Mouse (Mus musculus) ES-E14 (cell line): Measurements from ENCODE around the gene Pakap. TPM values are rescaled to one million over a fixed set of nuclear protein-coding genes. Genes with fewer than 3 reads are reported as not detected.

Experiments
- DNase-seq: peaks from one replicate; pipeline ENCODE4 v3.0.0-alpha.2; 2013; ENCODE audit warnings: low read depth, low spot score
- H3K27ac ChIP-seq: 2 replicates; pipeline ENCODE4 v1.5.1; 2012; ENCODE audit warnings: low read depth, mild to moderate bottlenecking, low read length, moderate library complexity, mixed read lengths; ENCODE audit not compliant: poor library complexity, insufficient read depth, severe bottlenecking
- H3K36me3 ChIP-seq: 2 replicates; pipeline ENCODE4 v1.6.1; 2012; ENCODE audit warnings: mild to moderate bottlenecking, low read length, moderate library complexity, mixed read lengths; ENCODE audit not compliant: control insufficient read depth, poor library complexity, insufficient read depth, severe bottlenecking
- H3K4me1 ChIP-seq, 2 experiments: fragments of 150-350 bp in 1 of 2; sonication (generic) in 1 of 2; 2 replicates each; pipeline ENCODE4 v1.6.1; 2012; ENCODE audit warnings: low read length in 2 of 2, mild to moderate bottlenecking in 1 of 2, mixed read lengths in 1 of 2; ENCODE audit not compliant: control insufficient read depth in 2 of 2, insufficient read depth in 2 of 2, poor library complexity in 1 of 2
- H3K4me3 ChIP-seq, 2 experiments: fragments of 150-350 bp in 1 of 2; sonication (generic) in 1 of 2; 2 replicates each; pipeline ENCODE4 v1.5.1; 2012; ENCODE audit warnings: low read length in 2 of 2, low read depth in 1 of 2, mild to moderate bottlenecking in 1 of 2, mixed read lengths in 1 of 2; ENCODE audit not compliant: insufficient read depth in 1 of 2, poor library complexity in 1 of 2, severe bottlenecking in 1 of 2
- H3K9ac ChIP-seq: 2 replicates; pipeline ENCODE4 v1.6.1; 2012; ENCODE audit warnings: low read depth, mild to moderate bottlenecking, low read length, mixed read lengths; ENCODE audit not compliant: poor library complexity, insufficient read depth, severe bottlenecking
- H3K9me3 ChIP-seq: fragments of 150-350 bp; sonication (generic); 2 replicates; pipeline ENCODE4 v1.6.1; 2012; ENCODE audit warnings: low read depth, mild to moderate bottlenecking, low read length; ENCODE audit not compliant: control insufficient read depth, insufficient read depth
- CHD2 ChIP-seq: IDR thresholded peaks from 2 replicates; pipeline ENCODE4 v1.6.1; 2014; ENCODE audit warnings: mild to moderate bottlenecking, low read depth, low read length, inconsistent platforms
- HCFC1 ChIP-seq: IDR thresholded peaks from 2 replicates; pipeline ENCODE4 v1.6.1; 2012; ENCODE audit warnings: low read length, inconsistent platforms, borderline replicate concordance; ENCODE audit not compliant: insufficient read depth
- MAFK ChIP-seq: IDR thresholded peaks from 2 replicates; pipeline ENCODE4 v1.6.1; 2014; ENCODE audit warnings: mild to moderate bottlenecking, low read depth, low read length, inconsistent platforms; ENCODE audit not compliant: insufficient read depth
- ZC3H11A ChIP-seq: IDR thresholded peaks from 2 replicates; pipeline ENCODE4 v1.6.1; 2012; ENCODE audit warnings: low read depth, mild to moderate bottlenecking, inconsistent platforms, low read length, borderline replicate concordance
- ZNF384 ChIP-seq: IDR thresholded peaks from 2 replicates; pipeline ENCODE4 v1.6.1; 2012; ENCODE audit warnings: low read depth, low read length, inconsistent platforms
- in situ Hi-C, 2 experiments: fragments of 600-800 bp; cut with MboI; formaldehyde crosslinking; loops; one replicate each; pipeline ENCODE4 v1.15.1; 2025; ENCODE audit warnings: low sequenced_read_pairs in 2 of 2, inconsistent platforms in 1 of 2; ENCODE audit not compliant: unreplicated experiment in 2 of 2
- total RNA-seq: library from RNA; depleted of rRNA; stranded (reverse); fragments of 300-350 nt; gene quantifications from 2 replicates; pipeline ENCODE4 v1.2.3, GENCODE M21; 2012

The Pakap gene
- total RNA-seq, 1 experiment = 5.8 TPM

- no peaks in the 10 kb centered on the region for H3K9me3 ChIP-seq
- no peak overlapping the region for H3K9ac ChIP-seq
- peak overlapping the region; percentile 10; the same call in 1 of the 2 replicates for H3K27ac ChIP-seq
- no peak for DNase-seq
- H3K4me1 ChIP-seq = peaks cover 0 to 4% of the 10 kb centered on the region in 2 experiments; a peak in 1 of 4 replicates
- in situ Hi-C loops = no loop called here
- H3K4me3 ChIP-seq = no peak overlapping the region
- H3K36me3 ChIP-seq = no peaks in the 10 kb centered on the region
- TF ChIP-seq HCFC1 = no peak
- no peak for TF ChIP-seq CHD2
- TF ChIP-seq MAFK = no peak
- TF ChIP-seq ZNF384 = no peak
- no peak for TF ChIP-seq ZC3H11A
Observed at GRCm38 (mm10) chr4:57751566-57751965, 183.6 kb downstream of the Pakap start.

DNA sequence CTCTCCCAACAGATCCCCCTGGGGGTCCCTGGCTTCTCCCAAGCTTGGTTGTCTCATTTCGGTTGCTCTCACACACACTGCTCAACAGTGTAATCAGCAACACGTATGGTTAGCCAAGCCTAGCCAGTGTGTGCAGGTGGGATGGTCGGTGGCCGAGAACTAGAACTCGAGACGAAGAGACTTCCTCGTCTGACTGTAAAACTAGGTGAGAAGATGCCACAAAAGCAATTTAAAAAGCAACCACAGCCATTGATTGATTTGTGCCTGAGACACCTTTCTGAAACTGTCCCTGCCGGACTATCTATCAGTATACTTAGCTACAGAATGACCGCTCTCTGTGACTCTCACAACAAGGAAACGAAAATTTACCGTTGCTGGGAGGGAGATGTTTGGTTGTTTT lies 187.1 kb downstream of the Pakap start:
- Histone ChIP-seq H3K4me1 (peaks cover 0 to 4% of the 10 kb centered on the region in 2 experiments; a peak in 1 of 4 replicates), H3K9ac (no peak overlapping the region), H3K36me3 (no peaks in the 10 kb centered on the region), H3K4me3 (no peak overlapping the region), H3K9me3 (no peaks in the 10 kb centered on the region), H3K27ac (0 out of 2 replicates have a peak overlapping the region, but pooled peaks have one; percentile 26)
- no peak for DNase-seq
- in situ Hi-C loops = no loop called here
- TF ChIP-seq HCFC1 = no peak
- no peak for TF ChIP-seq ZNF384
- no peak for TF ChIP-seq ZC3H11A
- no peak for TF ChIP-seq MAFK
- no peak for TF ChIP-seq CHD2

DNA sequence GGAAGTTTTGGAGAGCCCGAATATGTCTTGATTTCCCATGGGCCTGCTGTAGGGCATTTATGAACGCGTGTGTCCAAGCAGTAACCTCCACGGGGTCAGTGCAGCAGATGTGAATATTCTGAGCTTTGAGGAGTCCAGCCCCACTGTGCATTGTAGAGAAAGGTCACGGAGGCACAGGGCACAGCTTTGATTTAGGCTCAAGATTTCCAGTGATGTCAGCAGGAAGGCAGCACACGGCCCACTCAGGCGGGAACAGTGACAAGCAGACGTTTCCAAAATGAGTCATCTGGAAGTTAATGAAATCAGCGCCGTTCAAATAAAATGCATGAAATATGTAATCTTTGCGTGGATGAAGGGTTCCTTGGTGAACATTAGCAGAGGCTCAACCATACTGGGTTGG lies 190.0 kb downstream of the Pakap start:
- Histone ChIP-seq H3K27ac (no peak overlapping the region), H3K4me1 (no peaks in the 10 kb centered on the region), H3K9ac (no peak overlapping the region), H3K36me3 (no peaks in the 10 kb centered on the region), H3K4me3 (peak overlapping the region in 1 of 2 experiments; percentile 31; a peak in 2 of 4 replicates), H3K9me3 (no peaks in the 10 kb centered on the region)
- in situ Hi-C loops = no loop called here
- TF ChIP-seq HCFC1 (no peak), MAFK (no peak), ZC3H11A (no peak), CHD2 (no peak)
- no peak for DNase-seq

- H3K4me3 ChIP-seq = no peak overlapping the region
- no peak for TF ChIP-seq HCFC1
- TF ChIP-seq MAFK = no peak
- TF ChIP-seq ZC3H11A = no peak
- TF ChIP-seq CHD2 = no peak
- TF ChIP-seq ZNF384 = no peak
- in situ Hi-C loops = no loop called here
- H3K9me3 ChIP-seq = no peaks in the 10 kb centered on the region
- H3K27ac ChIP-seq = no peak overlapping the region
- no peak overlapping the region for H3K9ac ChIP-seq
- H3K4me1 ChIP-seq = no peaks in the 10 kb centered on the region
- H3K36me3 ChIP-seq = no peaks in the 10 kb centered on the region
- DNase-seq = no peak
Observed at GRCm38 (mm10) chr4:57762424-57762823, 194.4 kb downstream of the Pakap start.

DNA sequence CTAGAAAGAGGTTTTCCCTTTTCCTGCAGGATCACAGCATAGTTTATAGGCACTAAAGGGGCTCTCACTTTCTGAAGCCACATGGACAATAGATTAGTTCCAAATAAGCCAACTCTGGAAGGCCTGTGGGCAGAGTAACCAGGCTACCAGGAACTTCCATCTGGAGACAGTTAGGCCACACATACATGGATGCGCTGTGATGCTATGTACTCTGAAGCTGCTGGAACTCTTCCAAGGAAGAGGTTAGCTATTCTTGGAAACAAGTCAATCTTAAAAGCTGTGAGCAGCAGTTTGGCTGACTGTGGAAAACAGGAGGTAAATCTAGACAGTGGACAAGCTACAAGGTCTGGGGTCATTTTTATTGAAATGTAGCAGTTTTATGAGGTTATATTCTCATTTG lies 196.4 kb downstream of the Pakap start:
- TF ChIP-seq MAFK (no peak), ZNF384 (no peak), ZC3H11A (no peak), HCFC1 (no peak), CHD2 (no peak)
- no peak for DNase-seq

More for the DNA sequence above, 196.4 kb downstream of the Pakap start:
- Histone ChIP-seq H3K4me3 (no peak overlapping the region), H3K36me3 (no peaks in the 10 kb centered on the region), H3K4me1 (no peaks in the 10 kb centered on the region; a peak in 1 of 4 replicates), H3K9me3 (no peaks in the 10 kb centered on the region), H3K27ac (no peak overlapping the region), H3K9ac (no peak overlapping the region)
- in situ Hi-C loops = no loop called here
